ENCODE assay signal across 9 mouse cellular contexts in the genomic region with DNA sequence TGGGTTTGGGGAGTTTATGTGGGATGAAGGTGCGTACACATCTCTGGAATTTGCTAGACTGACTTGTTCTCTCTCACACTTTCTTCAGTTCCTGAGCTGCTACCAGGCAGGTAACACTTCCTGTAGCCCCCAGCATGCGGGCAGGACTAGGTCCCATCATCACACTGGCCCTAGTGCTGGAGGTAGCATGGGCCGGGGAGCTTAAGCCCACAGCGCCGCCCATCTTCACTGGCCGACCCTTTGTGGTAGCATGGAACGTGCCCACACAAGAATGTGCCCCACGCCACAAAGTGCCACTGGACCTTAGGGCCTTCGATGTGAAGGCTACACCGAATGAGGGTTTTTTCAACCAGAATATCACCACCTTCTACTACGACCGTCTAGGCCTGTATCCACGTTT. TPM values are rescaled to one million over a fixed set of nuclear protein-coding genes. Genes with fewer than 3 reads are reported as not detected.
DNase-seq lines count a peak whose midpoint lies in the region; ATAC-seq and TF ChIP-seq lines count a peak whose summit lies in the region.
"Had no signal": no experiment of that assay in that cellular context is flagged by ENCODE, and none has a peak within 500 bp of the region (broad histone marks: within the 10 kb centered on the region; RNA-seq: fewer than 3 reads in every experiment).

No protein-coding gene starts in this region.

- intact Hi-C loops in heart, postnatal 36 days (cut with DNase I): no loop called here

- H3K27me3 ChIP-seq in heart, embryonic 15.5 days: no peaks in the 10 kb centered on the region
- no peaks in the 10 kb centered on the region for H3K27me3 ChIP-seq in MEL (ENCODE audit: control insufficient read depth in 1 of 2, insufficient read depth in 2 of 2, low read length in 2 of 2)
- no peaks in the 10 kb centered on the region for H3K27me3 ChIP-seq in hindbrain, embryonic 10.5 days (ENCODE audit: insufficient read depth, poor library complexity, severe bottlenecking)

- no peak for TF ChIP-seq RAD21 in MEL (IDR thresholded peaks at IDR 0.05; ENCODE audit: low read depth, low read length)

- H3K27ac ChIP-seq in heart, embryonic 15.5 days: peak overlapping the region; percentile 89
- H3K27ac ChIP-seq in MEL (ENCODE audit: control insufficient read depth, low read depth, low read length): peak overlapping the region; percentile 58
- H3K27ac ChIP-seq in hindbrain, embryonic 10.5 days: peak overlapping the region; percentile 98
- H3K27ac ChIP-seq in macrophage: peak overlapping the region; percentile 91; the same call in 1 of the 2 replicates

- no peaks in the 10 kb centered on the region for H3K9me3 ChIP-seq in heart, embryonic 15.5 days (replicated peaks)
- H3K9me3 ChIP-seq in MEL (replicated peaks; ENCODE audit: insufficient read depth, low read length): no peaks in the 10 kb centered on the region
- H3K9me3 ChIP-seq in hindbrain, embryonic 10.5 days: no peaks in the 10 kb centered on the region; the same call in 1 of the 2 replicates

- H3K4me3 ChIP-seq in heart, embryonic 15.5 days: peak overlapping the region; percentile 89
- H3K4me3 ChIP-seq in MEL (ENCODE audit: control insufficient read depth in 1 of 2, insufficient read depth in 1 of 2, low read depth in 2 of 2, low read length in 2 of 2) (peak overlapping the region; percentile 72 to 76), macrophage (ENCODE audit: inconsistent target) (peak overlapping the region; percentile 49)
- peak overlapping the region; percentile 84 for H3K4me3 ChIP-seq in hindbrain, embryonic 10.5 days

- no peak for TF ChIP-seq POLR2A in MEL (IDR thresholded peaks at IDR 0.05; ENCODE audit: control insufficient read depth in 1 of 2, insufficient read depth in 1 of 2, low read depth in 1 of 2, low read length in 2 of 2, poor library complexity in 1 of 2)

- H3K9ac ChIP-seq in heart, embryonic 15.5 days: peak overlapping the region; percentile 81
- H3K9ac ChIP-seq in MEL (ENCODE audit: control insufficient read depth, low read depth, low read length, poor library complexity, severe bottlenecking): peak overlapping the region; percentile 77

- no peak for TF ChIP-seq CTCF in MEL (IDR thresholded peaks at IDR 0.05 in 2 of 3, conservative IDR thresholded peaks at IDR 0.05 in 1 of 3; ENCODE audit: control insufficient read depth in 1 of 3, insufficient read depth in 1 of 3, low read depth in 2 of 3, low read length in 3 of 3, poor library complexity in 1 of 3, severe bottlenecking in 1 of 3)

- TF ChIP-seq EP300 in MEL (IDR thresholded peaks at IDR 0.05; ENCODE audit: low read depth in 1 of 2, low read length in 2 of 2): no peak

- peaks cover 32% of the 10 kb centered on the region for H3K36me3 ChIP-seq in heart, embryonic 15.5 days
- H3K36me3 ChIP-seq in MEL (ENCODE audit: control insufficient read depth in 1 of 2, insufficient read depth in 2 of 2, low read length in 2 of 2) (peaks cover 0 to 28% of the 10 kb centered on the region in 2 experiments; a peak in 2 of 4 replicates), macrophage (ENCODE audit: inconsistent target) (peaks cover 10% of the 10 kb centered on the region; the same call in 1 of the 2 replicates)
- peaks cover 65% of the 10 kb centered on the region for H3K36me3 ChIP-seq in hindbrain, embryonic 10.5 days

- peak overlapping the region; percentile 85 for H3K4me2 ChIP-seq in heart, embryonic 15.5 days

- H3K79me2 ChIP-seq in MEL (ENCODE audit: control insufficient read depth, insufficient read depth, low read length, poor library complexity): peaks cover 14% of the 10 kb centered on the region
- peaks cover 11% of the 10 kb centered on the region; the same call in 1 of the 2 replicates for H3K79me2 ChIP-seq in macrophage (ENCODE audit: inconsistent target)

- ATAC-seq in heart, embryonic 15.5 days (replicated peaks; ENCODE audit: insufficient number of reproducible peaks, insufficient read depth, low FRiP score, low read depth): no peak
- ATAC-seq in frontal cortex, adult (ENCODE audit: low TSS enrichment): no peak

- 47% methylated on average over 13 of the region's 13 CpGs for WGBS in heart, embryonic 15.5 days
- WGBS in hindbrain, embryonic 10.5 days: 63% methylated on average over 13 of the region's 13 CpGs
- 86% methylated on average over 13 of the region's 13 CpGs for WGBS in macrophage (ENCODE audit: missing documents)

- DNase-seq in heart, postnatal 36 days: no peak
- no peak for DNase-seq in MEL (ENCODE audit: low read depth, low spot score)
- no peak for DNase-seq in hindbrain, embryonic 10.5 days (ENCODE audit: low spot score)
- no peak for DNase-seq in cerebellum, postnatal 36 days
- DNase-seq in embryo, embryonic 9.5 days (ENCODE audit: extremely low spot score): no peak
- DNase-seq: gastrocnemius, postnatal 10 days had no signal

- peaks cover 56% of the 10 kb centered on the region for H3K4me1 ChIP-seq in heart, embryonic 15.5 days (replicated peaks)
- H3K4me1 ChIP-seq in MEL (ENCODE audit: control insufficient read depth in 1 of 2, insufficient read depth in 2 of 2, low read length in 2 of 2): peaks cover 9 to 43% of the 10 kb centered on the region in 2 experiments
- H3K4me1 ChIP-seq in hindbrain, embryonic 10.5 days (replicated peaks): peaks cover 67% of the 10 kb centered on the region

RNA-seq across cellular contexts. Expression of a gene that starts 2.3 kb away (rescaled TPM):
- polyA plus RNA-seq in heart, embryonic 15.5 days (2015; fragmentation: Nextera tagmentation; extraction: Ambion mirVana): 72.2 and 89.3 TPM in 2 replicates
- total RNA-seq in heart, postnatal 36 days (2021): 10 to 100 TPM; 36.4 to 39.0 TPM
- total RNA-seq in MEL (2012; rRNA removed): 24.8 and 32.0 TPM in 2 replicates
- polyA plus RNA-seq in MEL (2012; ENCODE audit: insufficient read depth in 1 of 2, insufficient read length in 2 of 2, low read depth in 1 of 2, low replicate concordance in 2 of 2, missing spikeins in 1 of 2): 10 to 100 TPM in 1 of 2 experiments, not detected in 1; 31.3 TPM
- polyA plus RNA-seq in hindbrain, embryonic 10.5 days (2016; fragmentation: Nextera tagmentation; extraction: Ambion mirVana): 134 and 135 TPM in 2 replicates
- total RNA-seq in macrophage (2018; cell fraction: chromatin; rRNA removed): 10 to 100 TPM in 1 of 26 experiments, 1 to 10 TPM in 23, under 1 TPM in 2; 0.61 to 16.6 (median 5.8) TPM
- total RNA-seq in macrophage (2018; cell fraction: cytosol; rRNA removed): 10 to 100 TPM in 25 of 26 experiments, 1 to 10 TPM in 1; 9.5 to 27.1 (median 17.0) TPM
- total RNA-seq in macrophage (2018; cell fraction: nucleus; rRNA removed): 10 to 100 TPM in 12 of 26 experiments, 1 to 10 TPM in 14; 3.7 to 23.0 (median 9.7) TPM
- polyA plus RNA-seq in macrophage (2018): 17.0 to 33.6 TPM (median 19.7 TPM) in 3 replicates

RNA-seq across cellular contexts. Expression of a gene that starts 6.7 kb away (rescaled TPM):
- polyA plus RNA-seq in heart, embryonic 15.5 days (2015; fragmentation: Nextera tagmentation; extraction: Ambion mirVana): 8.3 and 9.1 TPM in 2 replicates
- total RNA-seq in heart, postnatal 36 days (2021): 1 to 10 TPM; 5.1 to 5.7 TPM
- 1.1 and 1.3 TPM in 2 replicates for total RNA-seq in MEL (2012; rRNA removed)
- polyA plus RNA-seq in MEL (2012; ENCODE audit: insufficient read depth in 1 of 2, insufficient read length in 2 of 2, low read depth in 1 of 2, low replicate concordance in 2 of 2, missing spikeins in 1 of 2): 1 to 10 TPM in 1 of 2 experiments, not detected in 1; 3.4 TPM
- polyA plus RNA-seq in hindbrain, embryonic 10.5 days (2016; fragmentation: Nextera tagmentation; extraction: Ambion mirVana): 6.6 and 8.4 TPM in 2 replicates
- total RNA-seq in macrophage (2018; cell fraction: chromatin; rRNA removed): 100 to 1,000 TPM in 2 of 26 experiments, 10 to 100 TPM in 24; 10.9 to 111 (median 45.2) TPM
- total RNA-seq in macrophage (2018; cell fraction: cytosol; rRNA removed): 10 to 100 TPM in 25 of 26 experiments, 1 to 10 TPM in 1; 9.0 to 31.1 (median 17.0) TPM
- 100 to 1,000 TPM in 1 of 26 experiments, 10 to 100 TPM in 25; 14.5 to 102 (median 49.8) TPM for total RNA-seq in macrophage (2018; cell fraction: nucleus; rRNA removed)
- polyA plus RNA-seq in macrophage (2018): 20.3 to 38.2 TPM (median 30.4 TPM) in 3 replicates

RNA-seq across cellular contexts. Expression of a gene that starts 7.0 kb away (rescaled TPM):
- polyA plus RNA-seq in heart, embryonic 15.5 days (2015; fragmentation: Nextera tagmentation; extraction: Ambion mirVana): 41.4 and 43.0 TPM in 2 replicates
- 10 to 100 TPM; 35.1 to 35.3 TPM for total RNA-seq in heart, postnatal 36 days (2021)
- 29.9 and 36.2 TPM in 2 replicates for total RNA-seq in MEL (2012; rRNA removed)
- polyA plus RNA-seq in MEL (2012; ENCODE audit: insufficient read depth in 1 of 2, insufficient read length in 2 of 2, low read depth in 1 of 2, low replicate concordance in 2 of 2, missing spikeins in 1 of 2) (10 to 100 TPM in 1 of 2 experiments, not detected in 1; 48.9 TPM), macrophage (2018) (30.9 to 32.2 TPM (median 30.9 TPM) in 3 replicates)
- 79.8 and 87.1 TPM in 2 replicates for polyA plus RNA-seq in hindbrain, embryonic 10.5 days (2016; fragmentation: Nextera tagmentation; extraction: Ambion mirVana)
- total RNA-seq in macrophage (2018; cell fraction: chromatin; rRNA removed): 10 to 100 TPM in 7 of 26 experiments, 1 to 10 TPM in 19; 2.1 to 14.0 (median 6.9) TPM
- total RNA-seq in macrophage (2018; cell fraction: cytosol; rRNA removed): 10 to 100 TPM; 22.8 to 48.0 (median 37.4) TPM
- 10 to 100 TPM in 20 of 26 experiments, 1 to 10 TPM in 6; 7.4 to 28.0 (median 12.9) TPM for total RNA-seq in macrophage (2018; cell fraction: nucleus; rRNA removed)

RNA-seq across cellular contexts. Expression of a gene that starts 8.7 kb away (rescaled TPM):
- polyA plus RNA-seq in heart, embryonic 15.5 days (2015; fragmentation: Nextera tagmentation; extraction: Ambion mirVana): 13.4 and 17.2 TPM in 2 replicates
- 10 to 100 TPM; 16.6 to 19.1 TPM for total RNA-seq in heart, postnatal 36 days (2021)
- total RNA-seq in MEL (2012; rRNA removed): 14.3 and 15.1 TPM in 2 replicates
- 10 to 100 TPM in 1 of 2 experiments, not detected in 1; 74.0 TPM for polyA plus RNA-seq in MEL (2012; ENCODE audit: insufficient read depth in 1 of 2, insufficient read length in 2 of 2, low read depth in 1 of 2, low replicate concordance in 2 of 2, missing spikeins in 1 of 2)
- 19.2 and 20.8 TPM in 2 replicates for polyA plus RNA-seq in hindbrain, embryonic 10.5 days (2016; fragmentation: Nextera tagmentation; extraction: Ambion mirVana)
- 10 to 100 TPM in 25 of 26 experiments, 1 to 10 TPM in 1; 9.2 to 46.3 (median 20.9) TPM for total RNA-seq in macrophage (2018; cell fraction: chromatin; rRNA removed)
- 10 to 100 TPM; 17.3 to 37.1 (median 24.8) TPM for total RNA-seq in macrophage (2018; cell fraction: cytosol; rRNA removed)
- 10 to 100 TPM; 10.5 to 68.2 (median 44.0) TPM for total RNA-seq in macrophage (2018; cell fraction: nucleus; rRNA removed)
- 25.1 to 39.9 TPM (median 29.7 TPM) in 3 replicates for polyA plus RNA-seq in macrophage (2018)

RNA-seq across cellular contexts. Expression of a gene that starts 10.6 kb away (rescaled TPM):
- 0.68 and 0.82 TPM in 2 replicates for polyA plus RNA-seq in heart, embryonic 15.5 days (2015; fragmentation: Nextera tagmentation; extraction: Ambion mirVana)
- under 1 TPM; 0.36 to 0.46 TPM for total RNA-seq in heart, postnatal 36 days (2021)
- 1.8 and 2.3 TPM in 2 replicates for total RNA-seq in MEL (2012; rRNA removed)
- polyA plus RNA-seq in MEL (2012; ENCODE audit: insufficient read depth in 1 of 2, insufficient read length in 2 of 2, low read depth in 1 of 2, low replicate concordance in 2 of 2, missing spikeins in 1 of 2) (1 to 10 TPM in 1 of 2 experiments, not detected in 1; 6.8 TPM), macrophage (2018) (0.38 to 0.51 TPM (median 0.43 TPM) in 3 replicates)
- 0.41 and 0.77 TPM in 2 replicates for polyA plus RNA-seq in hindbrain, embryonic 10.5 days (2016; fragmentation: Nextera tagmentation; extraction: Ambion mirVana)
- total RNA-seq in macrophage (2018; cell fraction: chromatin; rRNA removed): 1 to 10 TPM in 19 of 26 experiments, under 1 TPM in 5, not detected in 2; 0.54 to 4.1 (median 1.3) TPM
- total RNA-seq in macrophage (2018; cell fraction: cytosol; rRNA removed): under 1 TPM; 0.11 to 0.51 (median 0.28) TPM
- total RNA-seq in macrophage (2018; cell fraction: nucleus; rRNA removed): 1 to 10 TPM in 12 of 26 experiments, under 1 TPM in 11, not detected in 3; 0.40 to 3.3 (median 1.1) TPM
